Mouse (Mus musculus) stomach, embryonic 14.5 days (tissue): ENCODE results near the gene Platr17. TPM values are rescaled to one million over a fixed set of nuclear protein-coding genes. Genes with fewer than 3 reads are reported as not detected.

Experiments
- ATAC-seq: fragments of 200-750 bp; cut with Nextera tagmentation; 2 replicates; pipeline ENCODE4 v1.8.0; 2017; ENCODE audit warnings: low read depth, moderate TSS enrichment; ENCODE audit not compliant: insufficient number of reproducible peaks, insufficient read depth, low FRiP score
- H3K27ac ChIP-seq: fragments of 300-500 bp; sonication (generic); 2 replicates; pipeline ENCODE4 v1.5.1; 2014; ENCODE audit warnings: mild to moderate bottlenecking, low read length, moderate library complexity, mixed read lengths
- H3K27me3 ChIP-seq: fragments of 300-500 bp; sonication (generic); 2 replicates; pipeline ENCODE4 v1.6.1; 2014; ENCODE audit warnings: low read length, control low read depth, mixed read lengths; ENCODE audit not compliant: control insufficient read depth, insufficient read depth
- H3K36me3 ChIP-seq: fragments of 300-500 bp; sonication (generic); 2 replicates; pipeline ENCODE4 v1.6.1; 2014; ENCODE audit warnings: mild to moderate bottlenecking, control low read depth, low read length, moderate library complexity, mixed read lengths; ENCODE audit not compliant: control insufficient read depth, insufficient read depth
- H3K4me1 ChIP-seq: fragments of 300-500 bp; sonication (generic); 2 replicates; pipeline ENCODE4 v1.6.1; 2014; ENCODE audit warnings: low read length, control low read depth, mixed read lengths; ENCODE audit not compliant: control insufficient read depth, insufficient read depth
- H3K4me2 ChIP-seq: fragments of 300-500 bp; sonication (generic); replicated peaks from 2 replicates; pipeline ENCODE4 v1.6.1; 2014; ENCODE audit warnings: low read depth, low read length, control low read depth
- H3K4me3 ChIP-seq: fragments of 300-500 bp; sonication (generic); 2 replicates; pipeline ENCODE4 v1.5.1; 2014; ENCODE audit warnings: low read depth, low read length, control low read depth
- H3K9ac ChIP-seq: fragments of 300-500 bp; sonication (generic); replicated peaks from 2 replicates; pipeline ENCODE4 v1.6.1; 2014; ENCODE audit warnings: low read depth, mild to moderate bottlenecking, control low read depth, low read length, moderate library complexity, mixed read lengths
- H3K9me3 ChIP-seq: fragments of 300-500 bp; sonication (generic); 2 replicates; pipeline ENCODE4 v1.6.1; 2016; ENCODE audit warnings: low read depth, low read length, control low read depth; ENCODE audit not compliant: control insufficient read depth
- WGBS: fragments of 180-500 bp; shearing (Covaris S2); extraction: QIAGEN DNeasy Blood & Tissue Kit; methylation state at CpG from one replicate; pipeline ENCODE4 v1.1.7; 2014; 5-methylcytosine and 5-hydroxymethylcytosine counted together
- polyA plus RNA-seq: library from polyadenylated mRNA; unstranded; fragments of >200 nt; fragmentation: Nextera tagmentation; extraction: Ambion mirVana; gene quantifications from 2 replicates; pipeline ENCODE4 v1.2.1, GENCODE M21; 2014

Platr17 gene
- polyA plus RNA-seq, 1 experiment from 2014 or later: 0.54 TPM

- peaks cover 7% of the 10 kb centered on the region for H3K36me3 ChIP-seq
- 0 out of 2 replicates have a peak, but pooled peaks have one; percentile 14 for ATAC-seq
- WGBS: 1% methylated on average over 44 of the region's 45 CpGs
- peak overlapping the region; percentile 98 for H3K4me2 ChIP-seq
- peak overlapping the region; percentile 94 for H3K4me3 ChIP-seq
- H3K27ac ChIP-seq: peak overlapping the region; percentile 95
- H3K9ac ChIP-seq: peak overlapping the region; percentile 87
- H3K4me1 ChIP-seq: peaks cover 12% of the 10 kb centered on the region
- no peaks in the 10 kb centered on the region for H3K9me3 ChIP-seq
- no peaks in the 10 kb centered on the region for H3K27me3 ChIP-seq
Observed at GRCm38 (mm10) chr17:33930280-33931158, 25.6 kb downstream of the Platr17 start.

- Histone ChIP-seq H3K27me3 (no peaks in the 10 kb centered on the region), H3K36me3 (peaks cover 7% of the 10 kb centered on the region), H3K27ac (peak overlapping the region; percentile 6; the same call in 1 of the 2 replicates), H3K9ac (peak overlapping the region; percentile 87; the same call in 1 of the 2 replicates), H3K4me3 (peak overlapping the region; percentile 94), H3K4me1 (peaks cover 12% of the 10 kb centered on the region), H3K4me2 (peak overlapping the region; percentile 98), H3K9me3 (no peaks in the 10 kb centered on the region)
- ATAC-seq: no peak
- WGBS: 30% methylated on average over 18 of the region's 18 CpGs
Observed at GRCm38 (mm10) chr17:33931159-33931866, 26.4 kb downstream of the Platr17 start.

GRCm38 (mm10) chr17:33931947-33932346, 27.0 kb downstream of the Platr17 start:
- Histone ChIP-seq H3K4me2 (no peak overlapping the region), H3K36me3 (peaks cover 5% of the 10 kb centered on the region), H3K27me3 (no peaks in the 10 kb centered on the region), H3K9ac (no peak overlapping the region), H3K4me1 (peaks cover 12% of the 10 kb centered on the region), H3K27ac (no peak overlapping the region), H3K4me3 (no peak overlapping the region), H3K9me3 (no peaks in the 10 kb centered on the region)
- WGBS: 90% methylated on average over 11 of the region's 11 CpGs
- ATAC-seq: no peak

- no peak overlapping the region for H3K9ac ChIP-seq
Observed at GRCm38 (mm10) chr17:33932448-33932847, 27.5 kb downstream of the Platr17 start.

GRCm38 (mm10) chr17:33932970-33933369, 28.0 kb downstream of the Platr17 start:
- no peak for ATAC-seq
- WGBS: 93% methylated on average over 15 of the region's 15 CpGs
- Histone ChIP-seq H3K27me3 (no peaks in the 10 kb centered on the region), H3K36me3 (peaks cover 7% of the 10 kb centered on the region), H3K9ac (no peak overlapping the region), H3K4me2 (no peak overlapping the region), H3K4me1 (peaks cover 12% of the 10 kb centered on the region), H3K9me3 (no peaks in the 10 kb centered on the region), H3K4me3 (no peak overlapping the region), H3K27ac (no peak overlapping the region)

More at GRCm38 (mm10) chr17:33932448-33932847, 27.5 kb downstream of the Platr17 start:
- Histone ChIP-seq H3K27me3 (no peaks in the 10 kb centered on the region), H3K9me3 (no peaks in the 10 kb centered on the region), H3K4me2 (no peak overlapping the region), H3K36me3 (peaks cover 7% of the 10 kb centered on the region), H3K27ac (no peak overlapping the region), H3K4me3 (no peak overlapping the region), H3K4me1 (peaks cover 12% of the 10 kb centered on the region)
- ATAC-seq: no peak
- 86% methylated on average over 14 of the region's 14 CpGs for WGBS

- Histone ChIP-seq H3K9me3 (no peaks in the 10 kb centered on the region), H3K27ac (no peak overlapping the region), H3K4me2 (no peak overlapping the region), H3K4me1 (peaks cover 14% of the 10 kb centered on the region; the same call in 1 of the 2 replicates), H3K27me3 (no peaks in the 10 kb centered on the region), H3K9ac (no peak overlapping the region), H3K36me3 (peaks cover 7% of the 10 kb centered on the region), H3K4me3 (no peak overlapping the region)
- no peak for ATAC-seq
- 86% methylated on average over 21 of the region's 21 CpGs for WGBS
Observed at GRCm38 (mm10) chr17:33935422-33936055, 30.6 kb downstream of the Platr17 start.

- Histone ChIP-seq H3K9ac (no peak overlapping the region), H3K27me3 (no peaks in the 10 kb centered on the region), H3K4me3 (no peak overlapping the region), H3K27ac (no peak overlapping the region), H3K4me2 (no peak overlapping the region), H3K9me3 (no peaks in the 10 kb centered on the region), H3K36me3 (peaks cover 7% of the 10 kb centered on the region), H3K4me1 (peaks cover 14% of the 10 kb centered on the region; the same call in 1 of the 2 replicates)
- ATAC-seq: no peak
- WGBS: 84% methylated on average over 15 of the region's 15 CpGs
Observed at GRCm38 (mm10) chr17:33936993-33937392, 32.1 kb downstream of the Platr17 start.

- Histone ChIP-seq H3K4me1 (peaks cover 14% of the 10 kb centered on the region; the same call in 1 of the 2 replicates), H3K27me3 (no peaks in the 10 kb centered on the region), H3K36me3 (peaks cover 12% of the 10 kb centered on the region; the same call in 1 of the 2 replicates), H3K27ac (no peak overlapping the region), H3K9ac (no peak overlapping the region), H3K9me3 (no peaks in the 10 kb centered on the region), H3K4me3 (no peak overlapping the region), H3K4me2 (no peak overlapping the region)
- no peak for ATAC-seq
- WGBS: 76% methylated on average over 11 of the region's 11 CpGs
Observed at GRCm38 (mm10) chr17:33938783-33939182, 33.8 kb downstream of the Platr17 start.
